Mouse (Mus musculus) kidney, adult 2 months (tissue): ENCODE measurements around the gene Lactb. TPM values are rescaled to one million over a fixed set of nuclear protein-coding genes. Genes with fewer than 3 reads are reported as not detected.

Experiments used
- DNase-seq: peaks from one replicate; pipeline ENCODE4 v3.0.0; 2021
- H3K27ac ChIP-seq: fragments of 200-500 bp; 2 replicates; pipeline ENCODE4 v1.5.1; 2012; ENCODE audit warnings: low read depth, low read length, control low read depth, inconsistent platforms; ENCODE audit not compliant: insufficient read depth
- H3K27me3 ChIP-seq: fragments of 200-500 bp; replicated peaks from 2 replicates; pipeline ENCODE4 v1.6.1; 2012; ENCODE audit warnings: mild to moderate bottlenecking, moderate library complexity, low read length, inconsistent platforms; ENCODE audit not compliant: control insufficient read depth, insufficient read depth
- H3K36me3 ChIP-seq: fragments of 200-500 bp; 2 replicates; pipeline ENCODE4 v1.6.1; 2012; ENCODE audit warnings: mild to moderate bottlenecking, moderate library complexity, low read length, inconsistent platforms; ENCODE audit not compliant: control insufficient read depth, insufficient read depth
- H3K4me1 ChIP-seq: fragments of 200-500 bp; 2 replicates; pipeline ENCODE4 v1.6.1; 2011; ENCODE audit warnings: low read length; ENCODE audit not compliant: control insufficient read depth, insufficient read depth
- H3K4me3 ChIP-seq: fragments of 200-500 bp; 2 replicates; pipeline ENCODE4 v1.5.1; 2011; ENCODE audit warnings: mild to moderate bottlenecking, low read depth, low read length, control low read depth; ENCODE audit not compliant: insufficient read depth
- CTCF ChIP-seq: fragments of 200-500 bp; conservative IDR thresholded peaks from 2 replicates; pipeline ENCODE4 v1.5.1; 2011; ENCODE audit warnings: low read depth, mild to moderate bottlenecking, control low read depth, low read length, moderate library complexity, mixed read lengths; ENCODE audit not compliant: insufficient read depth, insufficient read length
- POLR2A ChIP-seq: fragments of 200-500 bp; IDR thresholded peaks from one replicate; pipeline ENCODE4 v1.6.1; 2011; ENCODE audit warnings: low read depth, low read length, control low read depth
- WGBS: fragments of 180-500 bp; shearing (Covaris S2); methylation state at CpG from one replicate; pipeline ENCODE4 v1.1.7; 2018; 5-methylcytosine and 5-hydroxymethylcytosine counted together
- polyA plus RNA-seq: library from polyadenylated mRNA; depleted of rRNA; stranded (reverse); fragments of >200 nt; gene quantifications from 2 replicates; pipeline ENCODE4 v1.2.3, GENCODE M21; 2012

Gene Lactb
- polyA plus RNA-seq, 1 experiment, result 24.3 TPM

DNA sequence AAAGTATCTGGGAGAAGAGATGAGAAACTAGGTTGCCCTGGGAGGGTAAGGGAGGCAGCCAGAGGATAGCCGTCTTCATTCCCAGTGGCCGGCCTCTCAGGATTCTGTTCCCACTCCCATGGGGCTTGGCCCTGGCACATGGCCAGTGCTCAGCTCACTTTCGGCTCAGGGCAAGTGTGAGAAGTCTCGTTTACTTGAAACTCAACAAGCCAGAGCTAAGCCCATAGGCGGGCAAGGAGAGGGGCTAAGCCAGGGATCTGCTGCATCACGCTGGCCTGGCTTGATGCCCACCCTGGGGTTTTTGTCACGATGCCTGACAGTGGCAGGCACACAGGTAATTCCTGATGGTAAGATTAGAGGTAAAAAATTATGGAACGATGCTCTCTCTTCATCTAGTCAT lies 37.8 kb downstream of the Lactb start:
- 60% methylated on average over 8 of the region's 8 CpGs for WGBS
- peak; percentile 44 for DNase-seq

GRCm38 (mm10) chr9:66933869-66934808 lies 41.1 kb downstream of the Lactb start:
- Histone ChIP-seq H3K4me1 (no peaks in the 10 kb centered on the region), H3K4me3 (no peak overlapping the region), H3K27me3 (no peaks in the 10 kb centered on the region), H3K36me3 (no peaks in the 10 kb centered on the region), H3K27ac (no peak overlapping the region)
- 68% methylated on average over 19 of the region's 19 CpGs for WGBS
- TF ChIP-seq POLR2A, result no peak
- no peak for TF ChIP-seq CTCF
- no peak for DNase-seq

More for the DNA sequence above, 37.8 kb downstream of the Lactb start:
- no peaks in the 10 kb centered on the region for H3K4me1 ChIP-seq
- H3K27ac ChIP-seq, result no peak overlapping the region
- no peak overlapping the region for H3K4me3 ChIP-seq
- no peaks in the 10 kb centered on the region for H3K27me3 ChIP-seq
- TF ChIP-seq POLR2A, result no peak
- TF ChIP-seq CTCF, result no peak
- no peaks in the 10 kb centered on the region for H3K36me3 ChIP-seq

- Histone ChIP-seq H3K27me3 (no peaks in the 10 kb centered on the region), H3K4me3 (no peak overlapping the region), H3K4me1 (no peaks in the 10 kb centered on the region), H3K27ac (no peak overlapping the region), H3K36me3 (no peaks in the 10 kb centered on the region)
- WGBS, result 77% methylated on average over 7 of the region's 7 CpGs
- no peak for TF ChIP-seq CTCF
- no peak for TF ChIP-seq POLR2A
- no peak for DNase-seq
Measured at GRCm38 (mm10) chr9:66930351-66930750, 44.9 kb downstream of the Lactb start.

DNA sequence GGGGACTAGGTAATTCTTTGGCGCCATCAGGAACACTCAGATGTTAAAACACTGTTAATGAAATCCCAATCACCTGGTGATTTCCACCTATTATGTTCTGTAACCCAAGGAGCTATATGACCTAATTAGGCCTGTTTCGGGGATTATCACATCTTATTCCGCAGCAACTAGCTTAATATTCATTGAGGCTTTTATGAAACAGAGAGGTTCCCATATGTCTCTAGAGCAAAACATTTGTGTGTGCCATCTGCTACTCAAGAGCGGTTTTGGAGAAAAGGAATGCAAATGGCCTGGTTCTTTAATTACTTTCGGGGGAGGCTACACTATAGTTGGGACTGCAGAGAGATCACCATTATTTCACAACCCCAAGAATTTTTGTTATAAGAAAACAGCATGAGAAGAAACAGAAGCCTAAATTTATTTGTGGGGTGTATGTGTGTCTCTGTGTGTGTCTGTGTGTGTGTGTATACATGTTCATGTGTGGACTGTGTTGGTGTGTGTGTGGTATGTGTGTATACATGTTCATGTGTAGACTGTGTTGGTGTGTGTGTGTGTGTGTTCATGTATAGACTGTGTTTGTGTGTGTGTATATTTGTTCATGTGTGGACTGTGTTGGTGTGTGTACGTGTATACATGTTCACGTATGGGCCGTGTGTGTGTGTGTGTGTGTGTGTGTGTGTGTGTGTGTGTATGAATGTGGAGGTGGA lies 47.4 kb downstream of the Lactb start:
- 93% methylated on average over 8 of the region's 8 CpGs for WGBS
- no peaks in the 10 kb centered on the region for H3K36me3 ChIP-seq
- no peaks in the 10 kb centered on the region for H3K27me3 ChIP-seq
- TF ChIP-seq CTCF (no peak), POLR2A (no peak)
- no peak overlapping the region for H3K27ac ChIP-seq
- H3K4me3 ChIP-seq, result no peak overlapping the region
- no peak for DNase-seq
- no peaks in the 10 kb centered on the region for H3K4me1 ChIP-seq

DNA sequence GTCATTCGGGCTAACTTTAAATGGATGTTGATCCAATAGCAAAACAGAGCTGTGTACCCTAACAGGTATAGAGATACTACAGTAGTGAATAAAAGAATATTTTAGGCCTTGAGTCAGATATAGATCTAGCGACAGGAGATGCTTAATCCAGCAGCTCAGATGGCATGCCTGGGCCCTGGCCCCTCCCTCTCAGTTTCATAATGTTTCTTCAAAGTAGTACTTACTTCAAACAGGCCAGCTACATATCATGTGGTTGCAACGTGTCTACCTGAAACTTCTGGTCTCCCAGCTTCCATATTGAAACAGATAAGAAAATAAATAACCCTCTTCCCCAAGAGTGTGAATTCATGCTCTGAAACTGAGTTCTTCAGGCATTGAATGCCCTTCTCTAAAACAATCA lies 49.4 kb downstream of the Lactb start:
- Histone ChIP-seq H3K4me3 (no peak overlapping the region), H3K27ac (no peak overlapping the region), H3K4me1 (no peaks in the 10 kb centered on the region), H3K27me3 (no peaks in the 10 kb centered on the region), H3K36me3 (no peaks in the 10 kb centered on the region)
- DNase-seq, result no peak
- 74% methylated on average over 3 of the region's 3 CpGs for WGBS
- TF ChIP-seq POLR2A (no peak), CTCF (no peak)

DNA sequence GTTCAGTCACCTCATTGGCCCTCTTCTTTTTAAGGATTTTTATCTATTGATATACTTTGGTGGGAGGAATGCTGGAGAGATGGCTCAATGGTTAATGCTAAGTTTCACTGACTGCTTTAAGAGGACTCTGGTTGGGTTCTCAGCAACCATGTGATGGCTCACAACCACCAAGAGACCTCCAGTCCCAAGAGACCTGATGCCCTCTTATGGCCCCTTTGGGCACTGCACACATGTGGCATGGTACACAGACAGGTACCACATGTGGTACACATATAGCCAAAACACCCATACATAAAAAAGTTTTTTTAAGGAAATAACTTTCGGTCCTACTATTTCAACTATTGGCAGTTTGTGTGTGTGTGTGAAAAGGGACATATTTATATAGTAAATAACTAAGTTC lies 53.2 kb downstream of the Lactb start:
- TF ChIP-seq CTCF (0 out of 2 replicates have a peak, but pooled peaks have one; percentile 14), POLR2A (no peak)
- no peaks in the 10 kb centered on the region for H3K27me3 ChIP-seq
- no peak overlapping the region for H3K4me3 ChIP-seq
- no peak overlapping the region for H3K27ac ChIP-seq
- DNase-seq, result no peak
- H3K4me1 ChIP-seq, result peaks cover 3% of the 10 kb centered on the region
- 98% methylated on average over 1 of the region's 1 CpGs for WGBS
- H3K36me3 ChIP-seq, result no peaks in the 10 kb centered on the region
